Comparison of ENCODE assay signal across 8 mouse cellular contexts in the genomic region with DNA sequence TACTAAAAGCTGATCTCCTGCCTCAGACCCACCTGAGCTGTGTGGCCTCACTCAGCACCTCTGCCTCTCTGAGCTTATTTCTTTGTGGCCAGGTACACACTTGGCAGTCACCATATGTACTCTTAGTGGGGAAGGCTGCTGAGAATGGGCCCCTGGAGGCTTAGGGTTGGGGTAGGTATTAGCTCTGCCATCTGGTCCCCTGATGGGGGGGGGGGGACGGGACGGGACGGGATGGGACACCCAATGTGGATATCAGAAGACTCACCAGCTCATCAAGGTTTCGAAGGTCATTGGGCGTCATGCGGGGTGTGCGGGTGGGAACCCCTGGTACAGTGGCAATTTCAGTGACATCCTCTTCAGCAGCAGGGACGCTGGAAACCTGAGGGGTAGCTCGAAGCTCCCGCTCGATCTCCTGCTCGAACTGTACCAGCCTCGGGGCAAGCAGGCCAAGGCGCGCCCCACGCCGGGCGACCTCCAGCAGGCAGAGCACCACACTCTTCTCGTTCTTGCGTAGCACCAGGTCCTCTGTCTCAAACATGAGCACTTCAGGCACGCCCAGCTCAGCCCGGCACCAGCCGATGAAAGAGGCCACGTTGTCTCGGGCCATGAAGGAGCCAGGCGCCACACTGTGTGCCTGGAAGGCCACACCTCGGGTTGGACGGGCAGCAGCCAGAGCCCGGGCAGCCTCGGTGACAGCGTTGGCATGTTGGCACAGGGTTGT. TPM values are rescaled to one million over a fixed set of nuclear protein-coding genes. Genes with fewer than 3 reads are reported as not detected.
DNase-seq lines count a peak whose midpoint lies in the region; ATAC-seq and TF ChIP-seq lines count a peak whose summit lies in the region.

No protein-coding gene starts in this region.

- no peaks in the 10 kb centered on the region for H3K9me3 ChIP-seq in heart, embryonic 16.5 days (replicated peaks; ENCODE audit: control insufficient read depth, low read length)
- H3K9me3 ChIP-seq in liver, embryonic 14.5 days (ENCODE audit: control insufficient read depth, low read length) = no peaks in the 10 kb centered on the region
- no peaks in the 10 kb centered on the region for H3K9me3 ChIP-seq in stomach, postnatal 0 days (ENCODE audit: control insufficient read depth, low read length)

- no peaks in the 10 kb centered on the region for H3K27me3 ChIP-seq in liver, adult 2 months (ENCODE audit: control insufficient read depth, insufficient read depth, low read length)
- H3K27me3 ChIP-seq in heart, embryonic 16.5 days (ENCODE audit: control insufficient read depth, insufficient read depth, low read length) = peaks cover 31% of the 10 kb centered on the region
- H3K27me3 ChIP-seq in liver, embryonic 14.5 days (ENCODE audit: control insufficient read depth, insufficient read depth, low read length) = peaks cover 58% of the 10 kb centered on the region
- H3K27me3 ChIP-seq in stomach, postnatal 0 days (ENCODE audit: control insufficient read depth, insufficient read depth, low read length) = 0 out of 2 replicates have a peak, but pooled peaks cover 8% of the 10 kb centered on the region

- H3K36me3 ChIP-seq in liver, adult 2 months (ENCODE audit: control insufficient read depth, insufficient read depth, low read length) = no peaks in the 10 kb centered on the region
- H3K36me3 ChIP-seq in heart, embryonic 16.5 days (ENCODE audit: control insufficient read depth, insufficient read depth) = peaks cover 7% of the 10 kb centered on the region
- peaks cover 6% of the 10 kb centered on the region for H3K36me3 ChIP-seq in liver, embryonic 14.5 days (replicated peaks; ENCODE audit: control insufficient read depth, insufficient read depth, low read depth)
- H3K36me3 ChIP-seq in stomach, postnatal 0 days (ENCODE audit: control insufficient read depth, insufficient read depth, low read length) = peaks cover 6% of the 10 kb centered on the region; the same call in 1 of the 2 replicates

- peaks cover 8% of the 10 kb centered on the region; the same call in 1 of the 2 replicates for H3K79me2 ChIP-seq in liver, adult 2 months (ENCODE audit: control insufficient read depth, insufficient read depth, low read length)

- peak overlapping the region; percentile 88; the same call in 1 of the 2 replicates for H3K4me3 ChIP-seq in liver, adult 2 months (ENCODE audit: insufficient read depth, low read depth, low read length)
- peak overlapping the region; percentile 66 for H3K4me3 ChIP-seq in heart, embryonic 16.5 days (ENCODE audit: low read length)
- peak overlapping the region in 1 of 2 experiments; percentile 63; a peak in 2 of 4 replicates for H3K4me3 ChIP-seq in liver, embryonic 14.5 days (ENCODE audit: insufficient read depth in 1 of 2, low read depth in 2 of 2, low read length in 2 of 2)
- H3K4me3 ChIP-seq in stomach, postnatal 0 days (ENCODE audit: low read depth, low read length) = peak overlapping the region; percentile 72

- TF ChIP-seq POLR2A in liver, adult 2 months (IDR thresholded peaks at IDR 0.05; ENCODE audit: extremely low read depth, insufficient read depth, low read length) = no peak

- ATAC-seq in heart, embryonic 16.5 days (replicated peaks; ENCODE audit: extremely low read depth, insufficient read depth, low FRiP score) = no peak
- ATAC-seq in liver, embryonic 14.5 days (ENCODE audit: insufficient read depth) = no peak
- no peak; the same call in 1 of the 2 replicates for ATAC-seq in stomach, postnatal 0 days (ENCODE audit: low FRiP score, low TSS enrichment)

- H3K9ac ChIP-seq in liver, adult 2 months (ENCODE audit: low read depth, low read length) = peak overlapping the region; percentile 83
- peak overlapping the region; percentile 53 for H3K9ac ChIP-seq in heart, embryonic 16.5 days (ENCODE audit: low read length)
- H3K9ac ChIP-seq in liver, embryonic 14.5 days (replicated peaks) = no peak overlapping the region
- peak overlapping the region; percentile 75; the same call in 1 of the 2 replicates for H3K9ac ChIP-seq in stomach, postnatal 0 days (ENCODE audit: low read length)

- H3K4me1 ChIP-seq in liver, adult 2 months (ENCODE audit: control insufficient read depth, insufficient read depth, low read length) = peaks cover 22% of the 10 kb centered on the region
- peaks cover 46% of the 10 kb centered on the region for H3K4me1 ChIP-seq in heart, embryonic 16.5 days (ENCODE audit: control insufficient read depth, insufficient read depth, low read length)
- H3K4me1 ChIP-seq in liver, embryonic 14.5 days (replicated peaks; ENCODE audit: control insufficient read depth in 2 of 2, insufficient read depth in 2 of 2, low read length in 1 of 2) = peaks cover 5 to 8% of the 10 kb centered on the region in 2 experiments; a peak in 2 of 4 replicates
- H3K4me1 ChIP-seq in stomach, postnatal 0 days (replicated peaks; ENCODE audit: control insufficient read depth, insufficient read depth) = peaks cover 25% of the 10 kb centered on the region

- H3K27ac ChIP-seq in liver, adult 2 months (replicated peaks; ENCODE audit: insufficient read depth, low read depth, low read length) = no peak overlapping the region
- H3K27ac ChIP-seq in heart, embryonic 16.5 days (ENCODE audit: low read length) = no peak overlapping the region
- H3K27ac ChIP-seq in liver, embryonic 14.5 days = no peak overlapping the region
- H3K27ac ChIP-seq in stomach, postnatal 0 days (replicated peaks) = 0 out of 2 replicates have a peak overlapping the region, but pooled peaks have one; percentile 18

- DNase-seq in adrenal gland, adult 2 months = peak; percentile 27
- DNase-seq in adrenal gland, postnatal 4 days (ENCODE audit: low spot score in 2 of 2) = no peak
- DNase-seq in liver, adult 2 months (ENCODE audit: extremely low read depth, low read depth, low spot score) = no peak
- no peak for DNase-seq in liver
- no peak for DNase-seq in liver, embryonic 14.5 days (ENCODE audit: low read depth in 3 of 3, low spot score in 3 of 3)
- no peak for DNase-seq in stomach, postnatal 0 days (ENCODE audit: low spot score)
- DNase-seq in thymus, postnatal 14 days = no peak

- TF ChIP-seq EP300 in liver, embryonic 14.5 days (IDR thresholded peaks at IDR 0.05; ENCODE audit: low read depth) = no peak
- TF ChIP-seq EP300 in stomach, postnatal 0 days (optimal IDR thresholded peaks at IDR 0.05) = no peak

- peak overlapping the region; percentile 88 for H3K4me2 ChIP-seq in heart, embryonic 16.5 days (ENCODE audit: low read depth, low read length)
- H3K4me2 ChIP-seq in liver, embryonic 14.5 days (ENCODE audit: low read depth) = peak overlapping the region; percentile 77
- peak overlapping the region; percentile 71 for H3K4me2 ChIP-seq in stomach, postnatal 0 days (replicated peaks; ENCODE audit: low read depth)

- no peak for TF ChIP-seq CTCF in liver, adult 2 months (IDR thresholded peaks at IDR 0.05; ENCODE audit: low read depth, low read length)
- no peak for TF ChIP-seq CTCF in liver, embryonic 14.5 days (IDR thresholded peaks at IDR 0.05; ENCODE audit: low read depth)
- TF ChIP-seq CTCF in stomach, postnatal 0 days (IDR thresholded peaks at IDR 0.05; ENCODE audit: low read depth) = no peak

- WGBS in liver, adult 2 months = 69% methylated on average over 30 of the region's 31 CpGs
- WGBS in heart, embryonic 16.5 days = 67% methylated on average over 31 of the region's 31 CpGs
- WGBS in liver, embryonic 14.5 days (ENCODE audit: insufficient replicate concordance) = 65% methylated on average over 31 of the region's 31 CpGs
- WGBS in stomach, postnatal 0 days = 65% methylated on average over 31 of the region's 31 CpGs

RNA-seq across cellular contexts. Expression of gene Gas2l1, which starts 1.4 kb away (rescaled TPM):
- total RNA-seq in adrenal gland, adult 2 months (2021) = 10 to 100 TPM; 42.6 to 58.4 TPM
- 108 and 131 TPM in 2 replicates for polyA plus RNA-seq in adrenal gland, adult 2 months (2012; rRNA removed)
- 10 to 100 TPM; 39.2 to 39.8 TPM for total RNA-seq in adrenal gland, postnatal 4 days (2021)
- 3.1 and 7.3 TPM in 2 replicates for total RNA-seq in liver, adult 2 months (2014; rRNA removed)
- polyA plus RNA-seq in liver, adult 2 months (2012; rRNA removed) = 25.4 and 25.8 TPM in 2 replicates
- polyA plus RNA-seq in heart, embryonic 16.5 days (2015; fragmentation: Nextera tagmentation; extraction: Ambion mirVana) = 16.4 and 19.1 TPM in 2 replicates
- polyA plus RNA-seq in liver, embryonic 14.5 days (2012; rRNA removed) = 10.9 and 11.3 TPM in 2 replicates
- polyA plus RNA-seq in liver, embryonic 14.5 days (2014; fragmentation: Nextera tagmentation; extraction: Ambion mirVana) = 12.1 and 17.1 TPM in 2 replicates
- polyA plus RNA-seq in stomach, postnatal 0 days (2015; fragmentation: Nextera tagmentation; extraction: Ambion mirVana) = 21.4 and 24.8 TPM in 2 replicates

RNA-seq across cellular contexts. Expression of gene Rasl10a, which starts 5.8 kb away (rescaled TPM):
- total RNA-seq in adrenal gland, adult 2 months (2021) = under 1 TPM; 0.35 to 0.52 TPM
- 2.2 and 2.6 TPM in 2 replicates for polyA plus RNA-seq in adrenal gland, adult 2 months (2012; rRNA removed)
- total RNA-seq in adrenal gland, postnatal 4 days (2021) = 1 to 10 TPM in 1 of 2 experiments, under 1 TPM in 1; 0.65 to 1.2 TPM
- total RNA-seq in liver, adult 2 months (2014; rRNA removed) = not detected in 2 replicates
- 0.26 TPM in 1 of 2 replicates, not detected in the other for polyA plus RNA-seq in liver, adult 2 months (2012; rRNA removed)
- 0.62 and 1.4 TPM in 2 replicates for polyA plus RNA-seq in heart, embryonic 16.5 days (2015; fragmentation: Nextera tagmentation; extraction: Ambion mirVana)
- polyA plus RNA-seq in liver, embryonic 14.5 days (2012; rRNA removed) = 0.21 and 0.32 TPM in 2 replicates
- polyA plus RNA-seq in liver, embryonic 14.5 days (2014; fragmentation: Nextera tagmentation; extraction: Ambion mirVana) = 0.34 and 0.38 TPM in 2 replicates
- 1.6 and 1.9 TPM in 2 replicates for polyA plus RNA-seq in stomach, postnatal 0 days (2015; fragmentation: Nextera tagmentation; extraction: Ambion mirVana)

RNA-seq across cellular contexts. Expression of gene Rhbdd3, which starts 35.0 kb away (rescaled TPM):
- total RNA-seq in adrenal gland, adult 2 months (2021) = 10 to 100 TPM; 18.2 to 24.8 TPM
- 38.1 and 60.4 TPM in 2 replicates for polyA plus RNA-seq in adrenal gland, adult 2 months (2012; rRNA removed)
- 10 to 100 TPM; 29.5 to 34.1 TPM for total RNA-seq in adrenal gland, postnatal 4 days (2021)
- 8.6 and 13.8 TPM in 2 replicates for total RNA-seq in liver, adult 2 months (2014; rRNA removed)
- 26.5 and 30.8 TPM in 2 replicates for polyA plus RNA-seq in liver, adult 2 months (2012; rRNA removed)
- polyA plus RNA-seq in heart, embryonic 16.5 days (2015; fragmentation: Nextera tagmentation; extraction: Ambion mirVana) = 30.5 and 33.0 TPM in 2 replicates
- polyA plus RNA-seq in liver, embryonic 14.5 days (2012; rRNA removed) = 11.0 and 15.0 TPM in 2 replicates
- 11.1 and 11.8 TPM in 2 replicates for polyA plus RNA-seq in liver, embryonic 14.5 days (2014; fragmentation: Nextera tagmentation; extraction: Ambion mirVana)
- 19.1 and 19.6 TPM in 2 replicates for polyA plus RNA-seq in stomach, postnatal 0 days (2015; fragmentation: Nextera tagmentation; extraction: Ambion mirVana)

RNA-seq across cellular contexts. Expression of gene Ewsr1, which starts 35.3 kb away (rescaled TPM):
- 100 to 1,000 TPM; 193 to 525 TPM for total RNA-seq in adrenal gland, adult 2 months (2021)
- polyA plus RNA-seq in adrenal gland, adult 2 months (2012; rRNA removed) = 395 and 441 TPM in 2 replicates
- total RNA-seq in adrenal gland, postnatal 4 days (2021) = 100 to 1,000 TPM; 523 to 585 TPM
- total RNA-seq in liver, adult 2 months (2014; rRNA removed) = 88.6 and 89.8 TPM in 2 replicates
- polyA plus RNA-seq in liver, adult 2 months (2012; rRNA removed) = 95.1 and 112 TPM in 2 replicates
- polyA plus RNA-seq in heart, embryonic 16.5 days (2015; fragmentation: Nextera tagmentation; extraction: Ambion mirVana) = 460 and 463 TPM in 2 replicates
- 185 and 220 TPM in 2 replicates for polyA plus RNA-seq in liver, embryonic 14.5 days (2012; rRNA removed)
- 113 and 132 TPM in 2 replicates for polyA plus RNA-seq in liver, embryonic 14.5 days (2014; fragmentation: Nextera tagmentation; extraction: Ambion mirVana)
- 231 and 235 TPM in 2 replicates for polyA plus RNA-seq in stomach, postnatal 0 days (2015; fragmentation: Nextera tagmentation; extraction: Ambion mirVana)
